Mouse (Mus musculus) layer of hippocampus, adult 8-10 months (tissue): ENCODE measurements around the gene Cntrob. TPM values are rescaled to one million over a fixed set of nuclear protein-coding genes. Genes with fewer than 3 reads are reported as not detected.

Experiments used
- total RNA-seq, 4 experiments: library from RNA; stranded (reverse); gene quantifications; 2 replicates each; pipeline ENCODE4 v1.2.4; 2022

Gene Cntrob
- total RNA-seq, 4 experiments from 2014 or later: 12.4 to 17.2 (median 15.5) TPM

Other genes with a start within 250 kb of the Cntrob start
- gene Vamp2, start 235.3 kb downstream of the Cntrob start, total RNA-seq: 100 to 1,000 TPM; 926 to 962 (median 934) TPM
- gene Per1, start 228.6 kb downstream of the Cntrob start, total RNA-seq: 100 to 1,000 TPM in 2 of 4 experiments, 10 to 100 TPM in 2; 91.2 to 107 (median 97.7) TPM
- gene Hes7, start 203.4 kb downstream of the Cntrob start, total RNA-seq: 1 to 10 TPM in 3 of 4 experiments, under 1 TPM in 1; 0.97 to 1.8 (median 1.2) TPM
- 1 to 10 TPM; 1.4 to 1.7 (median 1.5) TPM for gene 9130213A22Rik, start 201.2 kb downstream of the Cntrob start, total RNA-seq
- 10 to 100 TPM in 2 of 4 experiments, 1 to 10 TPM in 2; 8.8 to 14.4 (median 10.1) TPM for gene Aloxe3, start 197.9 kb downstream of the Cntrob start, total RNA-seq
- gene Alox12b, start 166.8 kb downstream of the Cntrob start, total RNA-seq: 10 to 100 TPM in 2 of 4 experiments, 1 to 10 TPM in 2; 5.9 to 14.5 (median 10.5) TPM
- gene Alox8, start 125.9 kb downstream of the Cntrob start, total RNA-seq: 10 to 100 TPM in 1 of 4 experiments, 1 to 10 TPM in 3; 8.4 to 10.1 (median 9.3) TPM
- 1 to 10 TPM; 1.6 to 2.0 (median 1.8) TPM for gene Gucy2e, start 86.7 kb downstream of the Cntrob start, total RNA-seq
- 10 to 100 TPM; 54.6 to 65.9 (median 56.3) TPM for gene Trappc1, start 205 bp upstream of the Cntrob start, total RNA-seq
- gene Kcnab3, start 2.5 kb upstream of the Cntrob start, total RNA-seq: 10 to 100 TPM; 26.9 to 33.1 (median 30.2) TPM
- gene Rnf227, start 16.7 kb upstream of the Cntrob start, total RNA-seq: 100 to 1,000 TPM; 119 to 129 (median 121) TPM
- 100 to 1,000 TPM; 435 to 510 (median 495) TPM for gene Chd3, start 45.6 kb upstream of the Cntrob start, total RNA-seq
- 100 to 1,000 TPM; 101 to 126 (median 111) TPM for gene Naa38, start 71.7 kb upstream of the Cntrob start, total RNA-seq
- gene Cyb5d1, start 71.9 kb upstream of the Cntrob start, total RNA-seq: 10 to 100 TPM; 37.5 to 51.2 (median 46.5) TPM
- gene Tmem88, start 74.5 kb upstream of the Cntrob start, total RNA-seq: 1 to 10 TPM; 2.2 to 2.8 (median 2.5) TPM
- gene Kdm6b, start 89.9 kb upstream of the Cntrob start, total RNA-seq: 10 to 100 TPM; 32.3 to 36.4 (median 34.8) TPM
- gene Dnah2, start 225.3 kb upstream of the Cntrob start, total RNA-seq: 1 to 10 TPM; 3.1 to 6.3 (median 5.0) TPM
- gene Efnb3, start 236.4 kb upstream of the Cntrob start, total RNA-seq: 100 to 1,000 TPM; 115 to 132 (median 124) TPM